Mouse (Mus musculus) adrenal gland, postnatal 36 days (tissue): ENCODE results near the gene Mob2. TPM values are rescaled to one million over a fixed set of nuclear protein-coding genes. Genes with fewer than 3 reads are reported as not detected.

Source experiments
- DNase-seq, 2 experiments: peaks; one replicate each; pipeline ENCODE4 v3.0.0; 2021; ENCODE audit warnings: mixed read lengths in 1 of 2
- total RNA-seq, 2 experiments: library from RNA; stranded (reverse); gene quantifications; 2 replicates each; pipeline ENCODE4 v1.2.3; 2021

Mob2 gene
- total RNA-seq, 2 experiments from 2014 or later: 48.1 to 58.4 TPM

GRCm38 (mm10) chr7:142080876-142081275 is 20.0 kb upstream of the Mob2 start:
- DNase-seq: no peak

GRCm38 (mm10) chr7:142079365-142079764 is 18.5 kb upstream of the Mob2 start:
- no peak for DNase-seq

GRCm38 (mm10) chr7:142077138-142077537 is 16.3 kb upstream of the Mob2 start:
- no peak for DNase-seq

- DNase-seq: no peak
These were observed 13.5 kb upstream of the Mob2 start for GRCm38 (mm10) chr7:142074146-142074886.

- no peak for DNase-seq
These were observed 10.9 kb upstream of the Mob2 start for GRCm38 (mm10) chr7:142071717-142072116.

- DNase-seq: no peak
These were observed 10.3 kb upstream of the Mob2 start for GRCm38 (mm10) chr7:142071212-142071578.

- DNase-seq: peak; percentile 79 to 87
These were observed 9.8 kb upstream of the Mob2 start for GRCm38 (mm10) chr7:142070458-142071211.

GRCm38 (mm10) chr7:142068429-142068828 is 7.6 kb upstream of the Mob2 start:
- DNase-seq: no peak

GRCm38 (mm10) chr7:142060185-142060930 is 507 bp downstream of the Mob2 start:
- peak; percentile 30 to 41 for DNase-seq

GRCm38 (mm10) chr7:142059024-142059423 is 1.8 kb downstream of the Mob2 start:
- DNase-seq: no peak

GRCm38 (mm10) chr7:142057121-142057520 is 3.7 kb downstream of the Mob2 start:
- no peak for DNase-seq

GRCm38 (mm10) chr7:142056601-142057061 is 4.2 kb downstream of the Mob2 start:
- no peak for DNase-seq

GRCm38 (mm10) chr7:142055431-142055830 is 5.4 kb downstream of the Mob2 start:
- DNase-seq: peak; percentile 71 to 78

- no peak for DNase-seq
These were observed 10.3 kb downstream of the Mob2 start for GRCm38 (mm10) chr7:142050536-142050935.

- DNase-seq: no peak
These were observed 14.9 kb downstream of the Mob2 start for GRCm38 (mm10) chr7:142045932-142046331.

GRCm38 (mm10) chr7:142045344-142045743 is 15.5 kb downstream of the Mob2 start:
- no peak for DNase-seq

- no peak for DNase-seq
These were observed 20.1 kb downstream of the Mob2 start for GRCm38 (mm10) chr7:142040756-142041155.

GRCm38 (mm10) chr7:142037553-142038170 is 23.2 kb downstream of the Mob2 start:
- DNase-seq: peak; percentile 54 to 64

- no peak for DNase-seq
These were observed 25.6 kb downstream of the Mob2 start for GRCm38 (mm10) chr7:142035048-142035811.

GRCm38 (mm10) chr7:142034198-142034597 is 26.7 kb downstream of the Mob2 start:
- peak; percentile 28 to 30 for DNase-seq

GRCm38 (mm10) chr7:142030073-142030472 is 30.8 kb downstream of the Mob2 start:
- no peak for DNase-seq
